Mouse (Mus musculus) lung, postnatal 0 days (tissue): ENCODE results near the gene Glb1.

ENCODE experiments used
- CTCF ChIP-seq: IDR thresholded peaks from 2 replicates; pipeline ENCODE4 v1.5.1; 2016; ENCODE audit warnings: antibody characterized with exemption, mild to moderate bottlenecking
- EP300 ChIP-seq: IDR thresholded peaks from 2 replicates; pipeline ENCODE4 v1.6.1; 2016; ENCODE audit warnings: antibody characterized with exemption, mild to moderate bottlenecking, control low read depth

GRCm38 (mm10) chr9:114416646-114417517 lies 16.0 kb downstream of the Glb1 start:
- TF ChIP-seq CTCF (no peak), EP300 (no peak)
